Mouse (Mus musculus): ENCODE results near the gene Serpina9.

The Serpina9 gene

GRCm38 (mm10) chr12:104013620-104014019, at the start of gene Serpina9:
Gene Serpina9 (minus strand): TSS chr12:104013755.
- no peak for DNase-seq

DNA sequence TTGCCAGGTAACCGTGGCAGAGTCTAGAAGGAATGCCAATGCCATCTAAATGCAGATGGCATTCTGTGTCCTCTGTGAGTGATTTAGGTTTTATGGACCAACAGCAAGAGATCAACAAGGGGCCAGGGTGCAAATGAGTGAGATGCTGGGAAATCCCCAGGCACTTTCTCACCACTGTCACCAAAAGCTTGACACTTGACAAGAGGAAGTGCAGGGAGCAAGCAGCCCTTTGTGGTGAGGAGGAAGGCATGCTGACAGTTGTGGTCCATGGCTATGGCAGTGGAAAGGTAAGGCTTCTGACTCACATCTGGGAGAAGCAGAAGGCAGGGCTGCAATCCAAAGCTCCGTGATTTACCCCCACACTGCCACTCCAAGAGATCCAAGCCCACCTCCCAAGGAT, 48.3 kb upstream of the Serpina9 start:
- no peak for DNase-seq

GRCm38 (mm10) chr12:104060126-104060525, 46.6 kb upstream of the Serpina9 start:
- DNase-seq = no peak

DNA sequence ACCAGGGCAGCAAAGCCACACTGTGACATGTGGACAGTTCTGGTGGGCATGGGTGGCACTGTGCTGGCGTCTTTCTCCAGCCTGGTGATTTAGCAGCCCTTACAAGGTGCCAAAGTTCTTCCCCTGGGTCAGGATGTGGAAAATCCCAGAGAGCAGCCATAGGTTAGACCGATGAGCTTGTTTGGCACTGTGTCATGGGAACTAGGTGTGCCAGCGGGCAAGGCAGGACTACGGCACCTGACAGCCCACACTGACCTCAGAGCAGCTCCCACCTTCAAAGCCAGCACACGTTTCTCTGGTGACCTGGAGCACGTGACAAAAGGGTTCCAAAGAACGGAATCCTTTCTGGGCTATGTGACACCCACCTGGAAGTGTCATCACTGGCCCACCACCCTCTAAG, 44.0 kb upstream of the Serpina9 start:
- no peak for DNase-seq

DNA sequence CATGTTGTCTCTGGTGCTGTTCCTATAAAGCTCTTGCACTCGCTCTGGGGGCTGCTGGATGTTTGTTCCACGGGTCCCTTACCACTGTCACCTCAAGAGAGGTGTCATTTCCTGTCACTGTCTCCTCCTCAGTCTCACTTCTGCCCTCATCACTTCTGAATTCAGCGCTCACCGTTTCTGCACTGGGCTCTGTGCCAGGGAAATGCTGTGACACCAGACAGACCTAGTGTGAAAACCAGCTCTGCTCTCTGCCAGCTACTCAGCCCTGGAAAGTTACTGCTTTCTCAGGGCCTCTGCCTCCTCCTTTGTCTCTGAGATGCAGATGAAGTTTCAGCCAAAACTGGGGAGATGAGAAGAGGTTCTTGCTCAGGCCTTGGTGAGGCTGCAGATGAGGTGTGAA, 43.5 kb upstream of the Serpina9 start:
- DNase-seq = no peak

DNA sequence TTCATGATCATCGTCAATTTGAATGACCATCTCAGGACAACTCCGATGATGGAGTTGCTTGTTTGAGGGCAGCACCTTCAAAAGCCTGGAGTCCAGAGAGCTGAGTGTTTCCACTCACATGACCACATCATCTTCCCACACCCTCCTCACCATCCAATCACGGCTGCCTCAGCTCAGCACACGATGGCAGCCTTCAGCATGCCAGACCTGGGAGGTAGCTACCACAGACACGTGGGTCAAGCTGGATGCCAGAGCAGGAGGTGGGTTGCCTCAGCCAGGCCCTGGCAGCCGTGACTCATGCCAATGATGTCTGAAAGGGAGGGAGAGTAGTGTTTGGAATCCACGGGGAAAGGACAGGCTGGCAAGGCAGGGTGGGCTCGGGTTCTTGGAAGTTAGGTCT, 42.2 kb upstream of the Serpina9 start:
- no peak for DNase-seq

DNA sequence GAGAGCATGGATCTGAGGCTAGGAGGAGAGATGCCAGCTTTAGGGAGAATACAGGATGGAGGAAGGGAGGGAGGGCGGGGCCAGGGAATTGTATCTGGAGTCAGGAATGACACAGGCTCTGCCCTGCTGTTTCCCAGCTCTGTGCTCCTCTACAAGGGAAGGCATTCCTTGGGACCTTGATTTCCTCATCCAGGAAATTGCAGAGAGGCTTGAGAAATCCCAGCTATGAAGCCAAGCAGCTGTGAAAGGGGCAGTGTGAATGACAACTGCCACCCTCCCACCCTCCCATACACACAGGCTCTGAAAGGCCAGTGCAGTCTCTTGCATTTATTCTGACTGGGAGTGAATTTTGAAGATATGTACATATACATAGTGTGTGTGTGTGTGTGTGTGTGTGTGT, 40.4 kb upstream of the Serpina9 start:
- no peak for DNase-seq

DNA sequence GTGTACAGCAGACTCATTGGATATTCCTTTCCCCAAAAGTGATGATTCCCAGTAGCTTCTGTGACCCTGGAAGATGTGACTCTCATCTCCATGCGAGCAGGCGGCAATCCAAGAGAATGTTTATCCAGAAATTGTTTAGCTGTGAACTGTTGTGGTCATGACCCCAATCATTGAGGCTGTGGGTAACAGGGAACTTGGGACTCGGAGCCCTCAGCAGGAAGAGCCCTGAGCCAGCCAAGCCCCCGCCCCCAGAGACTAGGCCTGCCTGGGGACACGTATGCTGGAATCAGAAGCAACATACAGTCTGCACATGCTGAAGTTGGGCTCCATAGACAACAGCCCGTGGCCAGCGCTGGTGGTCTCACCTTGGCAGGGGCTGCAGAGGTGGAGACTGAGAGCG, 32.2 kb upstream of the Serpina9 start:
- DNase-seq = no peak

GRCm38 (mm10) chr12:104044343-104044742, 30.8 kb upstream of the Serpina9 start, which contains the start of gene Serpina12:
Gene Serpina12 (minus strand): TSS chr12:104044443.
- no peak for DNase-seq

DNA sequence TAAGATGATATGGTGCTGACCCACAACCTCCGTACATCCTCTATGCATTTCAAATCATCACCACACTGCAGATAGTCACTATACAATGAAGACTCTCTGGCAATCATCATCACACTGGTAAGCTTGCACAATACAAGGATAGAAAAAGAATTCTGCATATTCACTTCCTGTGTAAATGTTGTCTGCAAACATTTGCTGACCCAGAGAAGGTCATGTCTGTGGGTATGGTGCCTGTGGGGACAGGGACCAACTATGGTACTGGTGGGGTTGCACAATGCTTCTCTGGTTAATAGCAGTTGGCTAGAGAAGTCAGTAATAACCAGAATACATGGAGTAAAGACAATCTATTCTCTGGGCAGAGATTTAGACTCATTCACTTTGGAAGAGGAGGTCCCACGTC, 29.2 kb upstream of the Serpina9 start:
- no peak for DNase-seq

DNA sequence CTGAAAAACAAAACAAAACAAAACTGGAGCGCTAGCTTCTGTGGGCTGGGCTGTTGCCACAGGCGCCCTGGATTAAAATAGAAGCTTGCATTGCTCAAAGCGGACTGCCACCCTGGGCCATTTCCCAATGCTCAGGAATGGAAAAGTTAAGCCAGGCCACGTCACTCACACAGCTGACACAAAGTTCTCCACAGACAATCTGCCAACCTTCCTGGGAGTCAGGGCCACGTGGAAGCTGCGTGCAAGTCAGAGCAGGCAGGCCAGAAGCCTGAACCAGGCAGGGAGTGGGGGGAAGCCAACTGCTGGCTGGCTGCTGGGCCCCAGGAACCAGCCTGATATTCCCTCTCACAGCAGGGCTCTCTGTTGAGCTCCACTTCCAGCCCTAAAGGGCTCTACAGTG, 27.8 kb upstream of the Serpina9 start:
- peak; percentile 31 for DNase-seq

GRCm38 (mm10) chr12:104038181-104038580, 24.6 kb upstream of the Serpina9 start:
- DNase-seq = no peak

DNA sequence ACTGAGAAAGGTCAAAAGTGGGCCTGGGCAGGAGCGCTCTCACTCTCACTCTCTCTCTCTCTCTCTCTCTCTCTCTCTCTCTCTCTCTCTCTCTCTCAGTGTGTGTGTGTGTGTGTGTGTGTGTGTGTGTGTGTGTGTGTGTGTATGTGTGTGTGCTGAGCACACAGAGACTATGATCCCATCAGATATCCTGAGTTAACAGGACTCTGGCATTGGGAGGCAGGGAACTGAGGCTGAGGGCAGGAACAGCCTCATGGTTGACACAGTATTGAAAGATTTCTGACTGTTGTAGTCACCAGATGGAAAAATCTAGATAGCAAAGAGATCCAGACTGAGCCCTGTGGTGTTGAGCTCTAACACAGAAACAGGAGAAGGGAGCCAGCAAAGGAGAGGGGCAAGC, 20.2 kb upstream of the Serpina9 start:
- no peak for DNase-seq

GRCm38 (mm10) chr12:104029986-104030385, 16.4 kb upstream of the Serpina9 start:
- DNase-seq = no peak

DNA sequence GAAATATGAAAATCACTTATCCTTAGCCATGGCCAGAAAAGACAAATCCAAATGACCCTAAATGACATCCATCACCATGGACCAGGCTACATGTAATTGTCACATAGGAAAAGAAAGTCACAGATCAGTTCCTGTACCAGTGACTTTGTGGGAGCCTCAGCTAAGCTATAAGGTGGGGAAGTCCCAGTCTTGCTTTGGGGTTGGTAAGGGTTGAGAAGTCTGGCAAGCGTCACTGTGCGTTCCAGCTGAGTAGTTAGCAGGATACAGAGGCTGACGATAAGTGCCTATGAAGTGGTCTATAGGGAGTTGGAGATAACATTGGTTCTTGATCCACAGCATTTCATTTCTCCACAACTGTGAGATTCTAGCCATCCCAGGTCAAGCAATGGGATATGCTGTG, 1.7 kb upstream of the Serpina9 start:
- DNase-seq = no peak

GRCm38 (mm10) chr12:104004689-104005088, 8.9 kb downstream of the Serpina9 start:
- no peak for DNase-seq

GRCm38 (mm10) chr12:104003238-104003612, 10.3 kb downstream of the Serpina9 start:
- no peak for DNase-seq

DNA sequence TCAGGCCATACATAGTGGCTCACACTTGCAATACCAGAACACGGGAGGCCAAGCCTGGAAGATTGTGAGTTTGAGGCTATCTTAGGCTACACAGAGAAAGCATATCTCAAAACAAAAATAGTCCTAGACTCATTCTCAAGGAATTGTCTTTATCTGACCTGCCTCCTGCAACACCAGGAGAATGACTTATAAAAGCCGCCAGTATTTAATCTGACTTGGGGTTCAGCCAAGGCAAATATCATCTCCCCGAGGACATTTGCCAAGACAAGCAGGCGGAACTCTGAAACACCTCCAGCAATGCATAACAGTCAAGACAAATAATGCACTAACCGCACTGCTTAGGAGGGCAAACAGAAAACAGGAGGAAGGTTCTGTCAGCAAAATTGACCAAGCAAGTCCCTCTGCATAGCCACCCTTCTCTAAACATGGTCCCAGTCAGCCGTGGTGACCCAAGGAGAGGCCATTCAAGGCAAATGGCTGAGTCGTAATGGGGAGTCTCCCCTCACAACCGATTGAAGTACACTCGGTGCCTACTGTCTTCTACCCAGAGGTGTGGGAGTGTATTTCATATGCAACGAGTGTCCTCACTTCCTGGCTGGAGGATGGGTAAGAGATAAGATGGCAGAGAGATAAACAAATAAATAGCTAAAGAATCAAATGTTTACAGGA, 10.9 kb downstream of the Serpina9 start:
- DNase-seq = no peak

- DNase-seq = no peak
These were observed 13.0 kb downstream of the Serpina9 start for GRCm38 (mm10) chr12:104000594-104000993.

- DNase-seq = no peak
These were observed 13.9 kb downstream of the Serpina9 start for GRCm38 (mm10) chr12:103999611-104000010.

- no peak for DNase-seq
These were observed 17.0 kb downstream of the Serpina9 start for GRCm38 (mm10) chr12:103996513-103996912.

GRCm38 (mm10) chr12:103995292-103996072, 18.1 kb downstream of the Serpina9 start:
- DNase-seq = peak; percentile 44

DNA sequence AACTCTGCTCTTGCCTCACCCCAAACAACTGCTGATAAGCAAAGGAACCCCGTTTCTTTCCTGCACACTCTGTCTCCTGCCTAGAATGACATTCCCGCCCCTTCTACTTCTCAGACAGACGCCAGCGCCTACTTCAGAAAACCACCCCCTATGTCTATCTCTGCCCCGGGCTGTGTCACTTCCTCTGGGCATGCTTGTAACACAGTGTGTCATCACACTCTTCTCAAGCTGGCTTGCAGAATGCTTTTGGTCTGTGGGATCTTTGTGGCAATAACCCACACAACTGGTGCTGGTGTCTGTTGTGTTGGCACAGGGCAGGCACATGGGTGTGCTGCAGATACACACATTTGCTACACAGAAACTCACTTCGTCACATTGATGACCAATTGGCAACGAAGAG, 20.6 kb downstream of the Serpina9 start:
- DNase-seq = no peak

GRCm38 (mm10) chr12:103989857-103990256, 23.7 kb downstream of the Serpina9 start, which contains the start of gene Serpina11:
Gene Serpina11 (minus strand): TSS chr12:103989957.
- no peak for DNase-seq

- no peak for DNase-seq
These were observed 24.1 kb downstream of the Serpina9 start for GRCm38 (mm10) chr12:103989514-103989767.

Measured in cerebellum, adult 9-11 months (tissue).